Mouse (Mus musculus): ENCODE data around the gene Tmc3.

Gene Tmc3

GRCm38 (mm10) chr7:83584639-83585471 is at the start of gene Tmc3:
Gene Tmc3, plus strand, starts transcription at chr7:83584927.
- DNase-seq: peak; percentile 76 to 77

GRCm38 (mm10) chr7:83541536-83542169 is 43.1 kb upstream of the Tmc3 start:
- DNase-seq: peak; percentile 44 to 57

- DNase-seq: no peak
Observed at GRCm38 (mm10) chr7:83548686-83549352, 35.9 kb upstream of the Tmc3 start.

- peak; percentile 43 to 48 for DNase-seq
Observed at GRCm38 (mm10) chr7:83549353-83549774, 35.4 kb upstream of the Tmc3 start.

GRCm38 (mm10) chr7:83549951-83550407 is 34.7 kb upstream of the Tmc3 start:
- DNase-seq: peak; percentile 68 to 83

GRCm38 (mm10) chr7:83554477-83554876 is 30.2 kb upstream of the Tmc3 start:
- peak in 1 of 2 experiments; percentile 16 for DNase-seq

GRCm38 (mm10) chr7:83556488-83556887 is 28.2 kb upstream of the Tmc3 start:
- peak in 1 of 2 experiments; percentile 18 for DNase-seq

- DNase-seq: no peak
Observed at GRCm38 (mm10) chr7:83558741-83559280, 25.9 kb upstream of the Tmc3 start.

- no peak for DNase-seq
Observed at GRCm38 (mm10) chr7:83559495-83559894, 25.2 kb upstream of the Tmc3 start.

- DNase-seq: no peak
Observed at GRCm38 (mm10) chr7:83561849-83562248, 22.9 kb upstream of the Tmc3 start.

GRCm38 (mm10) chr7:83564635-83565291 is 20.0 kb upstream of the Tmc3 start:
- DNase-seq: no peak

GRCm38 (mm10) chr7:83565976-83566375 is 18.8 kb upstream of the Tmc3 start:
- no peak for DNase-seq

GRCm38 (mm10) chr7:83567841-83568500 is 16.8 kb upstream of the Tmc3 start:
- peak; percentile 67 to 73 for DNase-seq

GRCm38 (mm10) chr7:83568815-83569214 is 15.9 kb upstream of the Tmc3 start:
- no peak for DNase-seq

GRCm38 (mm10) chr7:83569436-83569835 is 15.3 kb upstream of the Tmc3 start:
- DNase-seq: no peak

GRCm38 (mm10) chr7:83571077-83571476 is 13.7 kb upstream of the Tmc3 start:
- no peak for DNase-seq

GRCm38 (mm10) chr7:83571901-83572300 is 12.8 kb upstream of the Tmc3 start:
- DNase-seq: no peak

GRCm38 (mm10) chr7:83572451-83572850 is 12.3 kb upstream of the Tmc3 start:
- no peak for DNase-seq

- DNase-seq: no peak
Observed at GRCm38 (mm10) chr7:83580946-83581345, 3.8 kb upstream of the Tmc3 start.

- DNase-seq: no peak
Observed at GRCm38 (mm10) chr7:83594056-83594455, 9.3 kb downstream of the Tmc3 start.

- DNase-seq: no peak
Observed at GRCm38 (mm10) chr7:83597063-83597462, 12.3 kb downstream of the Tmc3 start.
